Mouse (Mus musculus): Measurements from ENCODE around the gene Zbtb9.
"Not testable (repeated sequence)": the region's sequence is repeated elsewhere in the genome, so short reads cannot be mapped to it uniquely, and the experiment has no call there.

Zbtb9 gene

DNA sequence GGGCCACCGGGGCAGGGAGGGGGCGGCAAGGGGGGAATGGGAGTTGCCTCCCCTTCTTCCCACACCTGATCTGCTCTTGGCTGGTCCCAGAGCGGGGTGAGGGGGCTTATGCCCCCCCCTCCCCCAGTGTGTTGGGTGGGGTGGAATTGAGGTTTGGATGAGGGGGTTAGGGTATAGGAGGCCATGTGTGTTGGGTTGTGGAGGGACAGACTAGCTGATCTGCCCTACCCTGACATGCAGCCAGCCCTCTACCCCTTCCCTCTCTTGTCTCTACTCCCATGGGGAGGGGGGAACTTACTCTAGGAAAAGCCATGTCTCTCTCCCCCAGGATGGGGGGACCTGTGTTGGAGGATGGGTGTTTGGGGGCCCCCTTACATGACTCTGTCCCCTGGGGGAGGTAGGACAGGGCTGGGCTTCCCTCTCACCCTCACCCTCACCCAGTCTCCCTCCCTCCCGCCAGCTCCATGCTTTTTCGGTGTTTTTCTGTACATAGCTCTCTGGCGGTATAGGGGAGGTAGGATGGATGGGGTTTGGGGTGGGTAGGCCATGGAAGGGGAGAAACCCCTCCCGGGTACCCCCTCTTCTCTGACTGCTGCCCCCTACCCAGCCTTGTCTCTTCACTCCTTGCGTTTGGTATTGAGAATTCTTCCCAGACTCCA is 1.6 kb upstream of the Zbtb9 start:
- no peak for DNase-seq (ENCODE audit: low read depth)

DNA sequence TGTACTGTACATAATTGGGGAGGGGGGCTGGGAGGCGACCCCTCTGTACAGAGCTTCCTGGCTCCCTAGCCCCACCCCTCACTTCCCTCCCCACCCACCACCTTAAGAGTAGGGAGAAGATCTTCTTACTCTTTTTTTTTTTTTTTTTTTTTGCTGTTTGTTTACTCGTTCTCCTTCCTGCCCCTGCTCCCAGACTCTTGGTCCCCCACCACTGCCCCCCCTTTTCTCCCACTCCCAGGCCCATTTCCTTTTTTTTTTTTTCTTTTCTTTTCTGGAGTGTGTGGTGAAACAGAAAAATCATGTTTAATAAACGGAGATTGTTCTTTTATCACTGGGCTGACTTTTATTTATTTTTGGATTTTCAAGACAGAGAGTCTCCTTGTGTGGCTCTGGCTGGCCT is 860 bp upstream of the Zbtb9 start:
- no peak for DNase-seq (ENCODE audit: low read depth)

DNA sequence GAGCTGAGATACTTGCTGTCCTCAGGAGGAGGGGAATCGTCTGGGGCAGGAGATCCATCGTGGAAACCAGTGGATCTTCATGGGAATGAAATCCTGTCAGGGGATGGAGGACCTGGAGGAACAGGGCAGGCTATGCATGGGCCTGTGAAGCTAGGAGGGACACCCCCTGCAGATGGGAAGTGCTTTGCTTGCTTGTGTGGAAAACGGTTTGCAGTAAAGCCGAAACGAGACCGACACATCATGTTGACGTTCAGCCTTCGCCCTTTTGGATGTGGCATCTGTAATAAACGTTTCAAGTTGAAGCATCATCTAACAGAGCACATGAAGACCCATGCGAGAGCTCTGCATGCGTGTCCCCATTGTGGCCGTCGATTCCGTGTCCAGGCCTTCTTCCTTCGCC is 1.6 kb downstream of the Zbtb9 start:
- DNase-seq (ENCODE audit: low read depth) = no peak

DNA sequence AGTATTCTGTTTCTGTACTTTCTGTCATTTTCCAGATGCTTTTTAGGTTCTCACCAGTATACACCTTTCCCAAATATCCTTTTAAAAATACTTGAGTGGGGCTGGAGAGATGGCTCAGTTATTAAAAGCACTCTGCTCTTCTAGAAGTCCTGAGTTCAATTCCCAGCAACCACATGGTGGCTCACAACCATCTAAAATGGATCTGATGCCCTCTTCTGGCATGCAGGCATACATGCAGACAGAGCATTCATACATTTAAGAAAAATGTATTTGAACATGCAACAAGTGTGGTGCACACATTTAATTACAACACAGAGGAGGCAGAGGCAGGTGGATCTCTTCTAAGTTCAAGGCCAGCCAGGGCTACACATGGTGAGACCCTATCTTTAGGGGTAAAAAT is 2.4 kb downstream of the Zbtb9 start:
- peak; percentile 34 for DNase-seq (ENCODE audit: low read depth)

DNA sequence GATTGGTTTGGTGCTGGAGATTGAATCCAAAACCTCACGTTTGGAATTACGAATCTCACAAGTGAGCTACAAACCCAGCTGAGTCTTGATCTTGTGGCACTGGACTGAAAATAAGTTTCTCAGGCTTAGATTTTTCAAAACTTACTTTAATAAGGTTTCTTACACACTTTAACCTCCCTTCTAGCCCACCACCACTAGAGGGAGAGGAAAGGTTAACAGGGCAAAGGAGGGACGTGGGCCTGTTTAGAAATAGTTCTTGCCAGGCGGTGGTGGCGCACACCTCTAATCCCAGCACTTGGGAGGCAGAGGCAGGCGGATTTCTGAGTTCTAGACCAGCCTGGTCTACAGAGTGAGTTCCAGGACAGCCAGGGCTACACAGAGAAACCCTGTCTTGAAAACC is 4.4 kb downstream of the Zbtb9 start:
- DNase-seq (ENCODE audit: low read depth) = not testable (repeated sequence)

DNA sequence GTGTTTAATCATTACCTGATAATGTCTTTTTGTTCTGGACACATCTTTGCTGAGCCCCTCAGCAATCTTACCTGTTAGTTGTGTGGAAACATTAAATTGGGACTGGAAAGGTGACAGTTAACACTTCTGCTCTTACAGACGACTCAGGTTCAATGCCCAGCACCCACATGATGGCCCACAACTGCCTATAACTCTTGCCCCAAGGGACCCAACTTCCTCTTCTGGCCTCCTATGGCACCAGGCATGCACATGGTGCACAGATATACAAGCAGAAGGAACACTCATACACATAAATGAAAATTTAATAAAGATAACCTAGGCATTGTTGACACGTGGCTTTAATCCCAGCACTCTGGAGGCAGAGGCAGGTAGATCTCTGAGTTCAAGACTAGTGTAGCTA is 6.5 kb downstream of the Zbtb9 start:
- DNase-seq (ENCODE audit: low read depth) = no peak

DNA sequence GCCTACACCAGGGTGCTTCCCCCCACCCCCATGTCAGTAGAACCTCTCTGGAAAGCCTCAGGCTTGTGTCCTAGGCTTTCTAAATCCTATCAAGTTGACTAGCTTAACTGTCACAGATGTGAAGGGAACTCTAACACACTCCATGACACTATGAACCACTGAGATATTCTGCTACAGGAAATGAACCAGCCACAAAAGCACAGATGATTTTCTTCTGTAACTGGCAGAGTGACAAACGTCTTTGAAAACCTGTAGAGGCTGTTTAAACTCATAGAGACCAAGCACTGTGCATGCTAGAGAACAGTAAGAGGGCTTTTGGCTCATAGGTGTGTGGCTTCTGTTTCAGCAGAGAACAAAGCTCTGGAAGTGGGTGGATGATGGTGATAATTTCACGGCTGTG is 8.1 kb downstream of the Zbtb9 start:
- no peak for DNase-seq (ENCODE audit: low read depth)

DNA sequence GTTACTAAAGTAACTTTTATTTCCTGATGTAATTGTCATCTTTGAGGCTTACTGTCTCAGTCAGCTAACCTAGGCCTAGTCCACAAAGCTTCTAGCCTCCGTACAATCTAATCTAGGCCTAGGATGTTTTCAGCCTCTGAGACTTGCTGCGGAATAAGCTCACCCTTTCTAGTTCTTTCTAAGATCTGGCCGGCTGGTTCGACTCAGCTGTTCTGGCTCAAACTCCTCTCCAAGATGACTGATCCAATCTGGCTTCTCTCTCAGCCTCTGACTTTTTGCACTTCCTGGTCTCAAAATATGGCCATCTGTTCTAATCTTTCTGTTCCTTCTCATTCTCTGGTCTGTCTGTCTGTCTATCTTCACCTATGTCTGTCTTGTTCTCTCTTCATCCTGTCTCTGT is 10.4 kb downstream of the Zbtb9 start:
- no peak for DNase-seq (ENCODE audit: low read depth)

DNA sequence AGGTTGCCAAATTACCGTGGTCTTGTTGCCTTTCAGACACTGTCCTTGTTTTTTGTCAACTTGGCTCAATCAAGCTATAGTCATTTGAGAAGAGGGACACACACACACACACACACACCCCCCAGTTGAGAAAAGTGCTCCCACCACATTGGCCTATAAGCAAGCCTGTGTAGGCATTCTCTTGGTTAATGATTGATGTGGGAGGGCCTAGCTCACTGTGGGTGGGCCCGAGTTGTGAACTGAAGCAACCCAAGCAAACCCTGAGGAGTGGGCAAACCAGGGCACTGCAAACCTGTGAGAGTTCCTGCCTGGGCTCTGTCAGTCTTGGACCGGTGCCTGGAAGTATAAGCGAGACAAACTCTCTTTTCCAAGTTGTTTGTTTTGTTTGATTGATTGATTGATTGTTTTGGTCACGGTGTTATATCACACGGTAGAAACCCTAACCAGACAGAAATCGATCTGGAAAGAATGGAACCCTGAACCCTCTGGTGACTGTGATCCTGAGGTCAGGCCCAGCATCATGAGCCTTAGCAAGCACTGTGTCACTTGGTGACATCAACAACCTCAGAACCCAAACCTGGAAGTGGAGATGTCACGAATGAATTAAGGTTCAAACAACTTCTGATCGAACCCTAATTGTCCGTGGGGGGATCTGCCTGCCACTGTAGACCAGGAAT is 12.7 kb downstream of the Zbtb9 start:
- DNase-seq (ENCODE audit: low read depth) = no peak

DNA sequence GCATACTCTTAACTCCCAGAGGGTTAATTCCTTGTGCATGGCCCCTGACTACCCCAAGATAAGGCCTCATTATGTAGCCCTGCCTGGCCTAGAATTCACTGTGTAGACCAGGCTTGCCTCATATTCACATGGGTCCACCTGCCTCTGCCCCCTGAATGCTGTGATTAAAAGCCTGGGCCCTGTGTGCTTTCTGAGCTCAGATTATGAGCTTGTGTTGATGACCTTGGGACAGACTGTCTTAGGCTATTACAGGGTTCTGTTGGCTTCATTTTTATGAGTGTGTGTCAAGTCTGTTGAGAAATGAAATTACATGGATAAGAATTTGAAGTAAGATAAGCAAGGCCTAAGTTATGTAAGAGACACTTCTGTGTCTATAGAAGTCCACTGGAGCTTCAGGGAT is 17.6 kb downstream of the Zbtb9 start:
- DNase-seq (ENCODE audit: low read depth) = no peak

DNA sequence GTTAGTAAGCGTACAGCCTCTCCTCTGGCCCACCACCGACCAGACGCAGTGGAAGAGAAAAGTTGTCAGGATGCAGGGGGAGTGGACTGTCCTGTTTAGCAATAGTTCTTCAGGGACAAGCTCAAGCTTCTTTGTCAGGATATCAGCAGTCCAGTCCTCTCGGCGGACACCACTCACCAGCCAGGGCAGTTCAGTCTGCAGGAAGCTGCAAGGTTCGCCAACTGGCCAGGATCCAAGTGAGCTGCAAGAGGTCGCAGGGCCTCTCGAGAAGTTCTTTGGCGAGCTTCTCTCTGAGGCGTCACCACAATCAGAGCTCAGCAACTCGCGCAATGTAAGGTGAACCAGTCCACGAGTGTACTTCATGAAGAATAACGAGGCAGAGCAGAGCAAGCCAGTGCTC is 21.4 kb downstream of the Zbtb9 start:
- peak; percentile 69 for DNase-seq (ENCODE audit: low read depth)

DNA sequence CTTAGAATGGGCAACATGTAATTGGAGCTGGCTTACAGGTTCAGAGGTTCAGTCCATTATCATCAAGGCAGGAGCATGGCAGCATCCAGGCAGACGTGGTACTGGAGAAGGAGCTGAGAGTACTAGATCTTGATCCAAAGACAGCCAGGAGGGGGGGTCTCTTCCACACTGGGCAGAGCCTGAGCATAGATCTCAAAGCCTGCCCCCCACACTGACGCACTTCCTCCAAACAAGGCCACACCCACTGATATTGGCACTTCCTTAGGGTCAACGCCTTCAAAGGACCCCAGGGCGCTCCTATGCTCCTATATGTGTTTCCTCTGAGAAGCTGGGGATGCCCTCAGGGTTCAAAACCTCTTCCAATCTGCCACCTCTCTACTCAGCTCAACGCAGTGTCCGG is 22.0 kb downstream of the Zbtb9 start:
- no peak for DNase-seq (ENCODE audit: low read depth)

DNA sequence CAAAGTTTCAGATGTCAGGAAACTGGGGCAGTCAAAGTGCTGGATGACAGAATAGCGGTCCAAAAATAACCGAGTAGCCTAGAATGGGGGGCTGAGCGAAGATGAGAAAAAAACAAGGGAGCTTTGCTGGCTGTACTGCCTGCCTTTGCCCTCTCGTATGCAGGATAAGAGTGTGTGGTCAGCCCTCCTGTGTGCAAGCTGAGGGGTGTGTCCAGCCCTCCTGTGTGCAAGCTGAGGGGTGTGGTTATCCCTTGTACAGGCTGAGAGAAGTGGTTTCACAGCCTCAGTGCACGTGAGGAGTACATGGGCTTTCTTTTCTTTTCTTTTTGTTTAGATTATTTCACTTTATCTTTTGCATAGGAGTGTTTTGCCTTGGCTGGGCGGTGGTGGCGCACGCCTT is 22.6 kb downstream of the Zbtb9 start:
- DNase-seq (ENCODE audit: low read depth) = peak; percentile 24

DNA sequence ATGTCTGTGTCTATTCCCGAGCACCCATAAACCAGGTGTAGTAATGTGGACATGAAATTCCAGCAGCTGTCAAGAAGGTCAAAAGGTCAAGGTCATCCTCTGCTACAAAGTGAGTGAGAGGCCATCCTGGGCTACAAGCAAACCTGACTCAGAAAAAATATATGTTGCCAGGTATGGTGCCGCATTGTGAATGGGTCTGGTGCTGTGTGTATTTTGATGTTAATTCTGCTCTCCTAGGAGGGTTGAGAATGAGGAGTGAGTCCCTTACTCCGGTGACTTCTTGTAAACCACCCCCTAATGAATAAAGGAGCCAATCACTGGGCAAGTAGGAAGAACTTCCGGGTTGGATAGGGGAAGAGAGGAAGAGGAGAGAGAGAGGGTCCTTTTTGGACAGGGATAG is 24.7 kb downstream of the Zbtb9 start:
- no peak for DNase-seq (ENCODE audit: low read depth)

DNA sequence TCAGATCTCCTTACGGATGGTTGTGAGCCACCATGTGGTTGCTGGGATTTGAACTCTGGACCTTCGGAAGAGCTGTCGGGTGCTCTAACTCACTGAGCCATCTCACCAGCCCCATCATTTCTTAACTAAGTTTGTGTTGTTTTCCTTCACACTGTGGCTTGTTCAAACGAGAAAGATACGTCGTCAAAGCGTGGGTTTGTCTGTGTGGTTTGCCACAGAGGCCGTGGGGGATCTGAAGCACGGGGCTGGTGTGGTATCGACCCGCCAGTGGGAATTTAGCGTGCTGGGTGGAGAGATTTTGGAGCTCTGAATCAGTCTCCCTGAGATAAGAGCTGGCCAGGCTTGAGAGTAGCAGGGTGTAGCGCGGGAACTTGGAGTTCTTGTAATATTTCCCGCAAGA is 25.3 kb downstream of the Zbtb9 start:
- DNase-seq (ENCODE audit: low read depth) = no peak

DNA sequence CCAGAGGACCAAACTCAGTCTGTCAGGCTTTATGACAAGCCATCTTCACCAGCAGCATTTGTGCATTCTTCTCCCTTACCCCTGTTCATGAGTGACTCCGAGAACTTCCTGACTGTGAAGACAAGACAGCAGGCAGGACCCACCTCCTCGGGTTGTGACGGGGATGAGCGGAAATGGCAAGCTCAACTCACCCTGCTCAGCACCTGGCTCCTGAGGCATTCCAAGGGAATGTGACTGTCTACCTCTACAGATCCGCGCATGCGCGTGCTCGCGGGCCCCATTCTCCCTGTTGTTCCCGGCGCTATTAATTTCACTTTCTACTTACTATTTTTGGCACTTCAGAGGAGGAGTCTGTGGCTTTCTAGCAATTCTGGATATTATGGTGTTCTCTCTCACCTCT is 27.0 kb downstream of the Zbtb9 start:
- no peak for DNase-seq (ENCODE audit: low read depth)

DNA sequence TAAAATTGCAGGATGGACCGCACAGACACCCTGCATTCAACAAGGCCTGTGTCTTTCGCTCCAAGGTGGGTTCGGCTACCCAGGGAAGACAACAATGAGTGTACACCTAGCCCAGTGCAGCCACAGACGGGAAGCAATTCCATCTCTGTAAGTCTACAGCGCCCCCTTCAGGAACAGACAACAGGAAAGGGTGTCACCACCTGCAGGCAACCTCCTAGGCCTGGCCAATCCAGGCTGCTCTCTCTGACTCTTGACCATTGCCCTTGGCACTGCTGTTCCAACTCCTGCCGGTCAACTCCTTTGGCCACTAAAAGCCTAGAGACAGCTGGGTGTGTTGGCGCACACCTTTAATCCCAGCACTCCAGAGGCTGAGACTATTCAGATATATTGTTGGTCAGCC is 28.2 kb downstream of the Zbtb9 start:
- peak; percentile 29 for DNase-seq (ENCODE audit: low read depth)

DNA sequence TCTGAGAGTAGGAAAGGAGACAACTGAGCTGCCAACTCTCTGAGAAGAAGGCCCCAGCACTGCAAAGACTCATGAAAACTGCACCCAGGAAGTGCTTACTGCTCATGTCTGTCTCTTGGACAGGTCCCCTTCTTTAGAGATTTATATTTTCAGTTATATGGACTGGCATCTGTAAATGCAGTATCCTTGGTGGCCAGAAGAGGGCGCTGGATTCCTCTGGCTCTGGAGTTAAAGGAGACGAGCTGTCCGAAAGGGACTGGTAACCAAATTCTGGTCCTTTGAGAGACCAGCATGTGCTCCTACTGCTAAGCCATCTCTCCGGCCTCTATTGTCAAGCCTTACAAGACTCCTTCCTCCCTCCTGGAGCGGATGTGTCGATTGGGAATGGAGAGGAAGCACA is 28.9 kb downstream of the Zbtb9 start:
- peak; percentile 32 for DNase-seq (ENCODE audit: low read depth)

DNA sequence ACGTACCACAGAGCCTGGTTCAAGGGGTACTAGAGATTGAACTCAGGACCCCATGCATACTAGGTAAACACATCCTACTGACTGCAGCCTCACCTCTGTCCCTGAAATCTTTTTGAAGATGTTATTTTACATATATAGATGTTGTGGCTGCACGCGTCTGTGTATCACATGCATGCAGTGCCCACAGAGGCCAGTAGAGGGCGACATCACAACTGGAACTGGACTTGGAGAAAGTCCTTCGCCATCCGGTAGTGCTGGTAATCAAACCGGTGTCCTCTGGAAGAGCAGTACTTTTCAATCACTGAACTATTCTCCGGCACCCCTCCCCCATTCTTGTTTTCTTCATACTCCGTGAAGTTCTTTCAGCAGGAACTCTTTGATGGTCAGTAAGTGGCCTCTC is 31.5 kb downstream of the Zbtb9 start:
- peak; percentile 55 for DNase-seq (ENCODE audit: low read depth)

DNA sequence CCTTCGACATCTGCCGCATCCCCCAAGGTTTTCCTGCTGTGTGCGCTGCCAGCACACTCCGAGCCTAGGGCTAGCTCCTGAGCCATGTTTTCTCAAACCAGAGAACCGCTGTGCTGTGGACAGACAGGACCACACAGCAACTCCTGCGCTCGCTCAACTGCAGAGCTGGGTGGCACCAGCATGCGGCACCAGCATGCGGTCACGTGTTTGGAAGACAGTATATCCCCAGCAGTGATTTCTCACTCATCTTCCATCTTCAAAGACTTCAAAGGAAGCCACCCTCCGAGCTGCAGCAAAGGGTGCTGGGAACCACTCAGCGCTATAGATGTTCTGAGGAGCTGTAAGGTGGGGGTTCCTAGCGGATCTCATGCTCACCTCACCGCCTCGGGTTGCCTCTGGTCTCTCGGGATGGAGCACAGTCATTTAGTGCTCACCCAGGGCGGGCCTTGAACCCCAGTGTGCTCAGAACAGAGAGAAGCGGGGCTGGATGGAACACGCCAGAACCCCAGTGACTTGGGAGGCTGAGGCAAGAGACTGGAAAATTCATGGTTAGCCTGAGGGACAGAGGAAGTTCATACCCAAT is 32.0 kb downstream of the Zbtb9 start:
- DNase-seq (ENCODE audit: low read depth) = no peak

DNA sequence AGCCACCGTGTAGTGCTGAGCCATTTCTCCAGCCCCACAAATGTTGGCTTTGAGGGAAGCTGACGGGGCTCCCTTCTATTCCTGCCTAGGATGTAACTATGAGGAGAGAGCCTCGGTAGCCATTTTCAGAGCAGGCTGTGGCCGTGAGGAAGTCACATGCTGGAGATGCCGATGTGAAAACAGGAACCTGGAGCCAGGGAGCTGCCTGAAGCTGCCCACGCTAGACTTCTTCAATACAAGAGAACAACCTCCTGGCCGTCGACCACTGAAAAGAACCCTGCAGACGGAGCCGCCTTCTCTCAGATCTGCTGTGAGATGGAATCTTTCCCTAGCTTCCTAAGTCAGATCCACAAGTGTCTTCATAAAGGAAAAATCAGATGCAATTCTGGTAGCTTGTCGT is 32.7 kb downstream of the Zbtb9 start:
- DNase-seq (ENCODE audit: low read depth) = no peak

DNA sequence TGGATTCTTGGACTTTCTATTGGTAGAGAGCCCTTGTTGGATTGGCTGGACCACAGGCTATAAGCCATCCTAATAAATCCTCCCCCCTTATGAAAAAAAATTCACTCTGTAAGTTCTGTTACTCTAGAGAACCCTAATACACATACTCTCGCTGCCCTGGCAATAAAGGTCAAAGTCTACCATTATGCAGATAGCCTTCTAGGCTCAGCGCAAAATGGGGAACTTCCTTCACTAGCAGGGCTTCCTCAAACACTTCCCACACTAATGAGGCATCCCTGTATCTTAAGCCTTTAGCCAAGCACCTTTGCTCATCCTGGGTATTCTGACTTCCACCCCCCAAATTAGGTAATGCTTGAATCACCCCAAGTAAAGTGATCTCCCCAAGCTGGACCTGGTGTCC is 35.3 kb downstream of the Zbtb9 start:
- no peak for DNase-seq (ENCODE audit: low read depth)

DNA sequence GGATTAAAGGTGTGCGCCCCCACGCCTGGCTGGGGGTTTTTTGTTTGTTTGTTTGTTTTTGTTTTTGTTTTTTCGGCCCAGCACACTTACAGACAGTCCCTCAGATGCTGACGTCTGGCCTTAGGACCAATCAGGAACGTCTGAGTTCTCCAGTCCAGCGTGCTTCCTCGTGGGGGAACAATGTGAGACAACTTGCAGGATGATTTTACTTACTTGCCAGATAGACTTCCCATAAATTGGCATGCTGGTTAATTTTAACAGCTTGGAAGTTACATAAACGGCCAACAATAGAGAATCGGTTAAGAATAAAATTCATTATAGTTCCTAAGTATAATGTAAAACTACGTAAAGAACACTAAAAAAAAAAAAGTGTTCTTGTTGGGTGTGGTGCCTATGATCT is 38.2 kb downstream of the Zbtb9 start:
- no peak for DNase-seq (ENCODE audit: low read depth)

Measured in NIH3T3 (cell line).